7 mouse cellular contexts compared by ENCODE assay signal in the genomic region with DNA sequence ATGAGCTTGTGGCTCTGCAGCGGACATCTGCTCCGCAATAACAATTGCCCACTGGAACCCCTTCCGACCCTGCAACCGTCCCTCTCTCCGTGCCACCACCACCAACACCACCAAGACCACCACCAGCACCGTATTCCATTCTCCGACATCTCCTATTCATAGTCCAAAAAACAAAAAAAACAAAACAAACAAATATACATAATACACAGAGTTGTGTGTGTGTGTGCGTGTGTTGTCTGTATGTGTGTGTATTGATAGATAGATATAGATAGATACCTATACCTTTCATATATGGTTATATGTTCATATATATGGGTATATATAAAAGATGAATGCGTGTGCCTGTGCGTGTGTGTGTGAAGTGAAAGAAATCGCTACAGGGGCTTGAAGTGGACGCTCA. TPM values are rescaled to one million over a fixed set of nuclear protein-coding genes. Genes with fewer than 3 reads are reported as not detected.
DNase-seq lines count a peak whose midpoint lies in the region; ATAC-seq lines count a peak whose summit lies in the region.
"Not testable (repeated sequence)": the region's sequence is repeated elsewhere in the genome, so short reads cannot be mapped to it uniquely, and the experiment has no call there.

No protein-coding gene starts in this region.

- H3K9ac ChIP-seq in forebrain, embryonic 11.5 days (ENCODE audit: low read length); heart, embryonic 11.5 days (ENCODE audit: low read depth, low read length); hindbrain, embryonic 12.5 days; intestine, embryonic 16.5 days (ENCODE audit: low read depth, low read length); liver, embryonic 12.5 days; midbrain, embryonic 12.5 days (replicated peaks); neural tube, embryonic 15.5 days (replicated peaks): not testable (repeated sequence)

- WGBS in forebrain, embryonic 11.5 days, result 28% methylated on average over 12 of the region's 12 CpGs
- WGBS in heart, embryonic 11.5 days (ENCODE audit: insufficient replicate concordance), result 24% methylated on average over 12 of the region's 12 CpGs
- WGBS in hindbrain, embryonic 12.5 days, result 18% methylated on average over 12 of the region's 12 CpGs
- WGBS in intestine, embryonic 16.5 days, result 18% methylated on average over 11 of the region's 12 CpGs
- 22% methylated on average over 12 of the region's 12 CpGs for WGBS in liver, embryonic 12.5 days (ENCODE audit: insufficient replicate concordance)
- WGBS in midbrain, embryonic 12.5 days, result 23% methylated on average over 12 of the region's 12 CpGs
- 22% methylated on average over 12 of the region's 12 CpGs for WGBS in neural tube, embryonic 15.5 days

- not testable (repeated sequence) for H3K36me3 ChIP-seq in forebrain, embryonic 11.5 days (ENCODE audit: control insufficient read depth, insufficient read depth, low read length); heart, embryonic 11.5 days (ENCODE audit: control insufficient read depth, insufficient read depth, low read length); hindbrain, embryonic 12.5 days; intestine, embryonic 16.5 days (ENCODE audit: control insufficient read depth, insufficient read depth, low read length); liver, embryonic 12.5 days; midbrain, embryonic 12.5 days; neural tube, embryonic 15.5 days

- H3K4me2 ChIP-seq in forebrain, embryonic 11.5 days (ENCODE audit: low read depth, low read length, severe bottlenecking), result 0 out of 2 replicates have a peak overlapping the region, but pooled peaks have one; percentile 29
- peak overlapping the region; percentile 45 for H3K4me2 ChIP-seq in heart, embryonic 11.5 days
- peak overlapping the region; percentile 37 for H3K4me2 ChIP-seq in hindbrain, embryonic 12.5 days (replicated peaks)
- H3K4me2 ChIP-seq in intestine, embryonic 16.5 days (ENCODE audit: low read depth, low read length), result 0 out of 2 replicates have a peak overlapping the region, but pooled peaks have one; percentile 27
- H3K4me2 ChIP-seq in liver, embryonic 12.5 days, result peak overlapping the region; percentile 43
- H3K4me2 ChIP-seq in midbrain, embryonic 12.5 days (replicated peaks), result peak overlapping the region; percentile 28; the same call in 1 of the 2 replicates
- peak overlapping the region; percentile 49 for H3K4me2 ChIP-seq in neural tube, embryonic 15.5 days

- peaks cover 21% of the 10 kb centered on the region for H3K27me3 ChIP-seq in forebrain, embryonic 11.5 days (ENCODE audit: control insufficient read depth, insufficient read depth, low read length)
- peaks cover 18% of the 10 kb centered on the region for H3K27me3 ChIP-seq in heart, embryonic 11.5 days (ENCODE audit: control insufficient read depth, insufficient read depth, low read length)
- peaks cover 41% of the 10 kb centered on the region for H3K27me3 ChIP-seq in hindbrain, embryonic 12.5 days
- peaks cover 11% of the 10 kb centered on the region for H3K27me3 ChIP-seq in intestine, embryonic 16.5 days (replicated peaks; ENCODE audit: control insufficient read depth, insufficient read depth, low read length)
- H3K27me3 ChIP-seq in liver, embryonic 12.5 days (replicated peaks), result peaks cover 45% of the 10 kb centered on the region
- peaks cover 40% of the 10 kb centered on the region for H3K27me3 ChIP-seq in midbrain, embryonic 12.5 days
- H3K27me3 ChIP-seq in neural tube, embryonic 15.5 days (replicated peaks), result peaks cover 25% of the 10 kb centered on the region

- not testable (repeated sequence) for DNase-seq in forebrain, embryonic 11.5 days (ENCODE audit: low spot score)

- H3K4me3 ChIP-seq in forebrain, embryonic 11.5 days (ENCODE audit: low read depth, low read length); hindbrain, embryonic 12.5 days: not testable (repeated sequence)
- H3K4me3 ChIP-seq in heart, embryonic 11.5 days (ENCODE audit: low read depth, low read length), result peak overlapping the region; percentile 14; the same call in 1 of the 2 replicates
- 0 out of 2 replicates have a peak overlapping the region, but pooled peaks have one; percentile 9 for H3K4me3 ChIP-seq in intestine, embryonic 16.5 days (ENCODE audit: low read length)
- H3K4me3 ChIP-seq in liver, embryonic 12.5 days, result peak overlapping the region; percentile 2; the same call in 1 of the 2 replicates
- 0 out of 2 replicates have a peak overlapping the region, but pooled peaks have one; percentile 24 for H3K4me3 ChIP-seq in midbrain, embryonic 12.5 days
- H3K4me3 ChIP-seq in neural tube, embryonic 15.5 days (replicated peaks), result peak overlapping the region; percentile 19; the same call in 1 of the 2 replicates

- ATAC-seq in forebrain, embryonic 11.5 days (replicated peaks; ENCODE audit: low FRiP score); heart, embryonic 11.5 days (replicated peaks; ENCODE audit: insufficient number of reproducible peaks, low FRiP score, low TSS enrichment); hindbrain, embryonic 12.5 days (ENCODE audit: low FRiP score); intestine, embryonic 16.5 days; liver, embryonic 12.5 days; midbrain, embryonic 12.5 days (ENCODE audit: low FRiP score, low read depth); neural tube, embryonic 15.5 days (ENCODE audit: low FRiP score): not testable (repeated sequence)

- not testable (repeated sequence) for H3K27ac ChIP-seq in forebrain, embryonic 11.5 days (ENCODE audit: low read depth, low read length); heart, embryonic 11.5 days (ENCODE audit: low read depth, low read length); hindbrain, embryonic 12.5 days; intestine, embryonic 16.5 days (ENCODE audit: low read length); liver, embryonic 12.5 days; midbrain, embryonic 12.5 days (replicated peaks); neural tube, embryonic 15.5 days (replicated peaks)

- not testable (repeated sequence) for H3K4me1 ChIP-seq in forebrain, embryonic 11.5 days (replicated peaks; ENCODE audit: control insufficient read depth, insufficient read depth, low read length); heart, embryonic 11.5 days (ENCODE audit: control insufficient read depth, insufficient read depth, low read length); hindbrain, embryonic 12.5 days; intestine, embryonic 16.5 days (ENCODE audit: control insufficient read depth, insufficient read depth, low read length); liver, embryonic 12.5 days; midbrain, embryonic 12.5 days; neural tube, embryonic 15.5 days

- not testable (repeated sequence) for H3K9me3 ChIP-seq in forebrain, embryonic 11.5 days (ENCODE audit: control insufficient read depth, low read length); heart, embryonic 11.5 days (replicated peaks; ENCODE audit: control insufficient read depth, low read length); hindbrain, embryonic 12.5 days (replicated peaks); intestine, embryonic 16.5 days (ENCODE audit: control insufficient read depth, low read length); liver, embryonic 12.5 days (replicated peaks); midbrain, embryonic 12.5 days; neural tube, embryonic 15.5 days (replicated peaks)

RNA-seq across cellular contexts. Expression of gene Fcgr3, which starts 13.7 kb away (rescaled TPM):
- polyA plus RNA-seq in forebrain, embryonic 11.5 days (2014; fragmentation: Nextera tagmentation; extraction: Ambion mirVana), result 4.3 TPM in 2 replicates
- 3.8 and 4.4 TPM in 2 replicates for polyA plus RNA-seq in heart, embryonic 11.5 days (2014; fragmentation: Nextera tagmentation; extraction: Ambion mirVana)
- 7.2 and 9.1 TPM in 2 replicates for polyA plus RNA-seq in hindbrain, embryonic 12.5 days (2016; fragmentation: Nextera tagmentation; extraction: Ambion mirVana)
- 15.3 and 15.9 TPM in 2 replicates for polyA plus RNA-seq in intestine, embryonic 16.5 days (2015; fragmentation: Nextera tagmentation; extraction: Ambion mirVana)
- polyA plus RNA-seq in liver, embryonic 12.5 days (2016; fragmentation: Nextera tagmentation; extraction: Ambion mirVana), result 16.1 and 17.0 TPM in 2 replicates
- polyA plus RNA-seq in midbrain, embryonic 12.5 days (2016; fragmentation: Nextera tagmentation; extraction: Ambion mirVana), result 5.8 and 9.8 TPM in 2 replicates
- polyA plus RNA-seq in neural tube, embryonic 15.5 days (2015; fragmentation: Nextera tagmentation; extraction: Ambion mirVana), result 11.5 and 11.8 TPM in 2 replicates

RNA-seq across cellular contexts. Expression of gene Cfap126, which starts 35.3 kb away (rescaled TPM):
- 1.5 and 2.9 TPM in 2 replicates for polyA plus RNA-seq in forebrain, embryonic 11.5 days (2014; fragmentation: Nextera tagmentation; extraction: Ambion mirVana)
- 2.7 and 5.6 TPM in 2 replicates for polyA plus RNA-seq in heart, embryonic 11.5 days (2014; fragmentation: Nextera tagmentation; extraction: Ambion mirVana)
- 9.8 and 14.1 TPM in 2 replicates for polyA plus RNA-seq in hindbrain, embryonic 12.5 days (2016; fragmentation: Nextera tagmentation; extraction: Ambion mirVana)
- polyA plus RNA-seq in intestine, embryonic 16.5 days (2015; fragmentation: Nextera tagmentation; extraction: Ambion mirVana), result 1.6 and 2.1 TPM in 2 replicates
- 2.1 and 2.3 TPM in 2 replicates for polyA plus RNA-seq in liver, embryonic 12.5 days (2016; fragmentation: Nextera tagmentation; extraction: Ambion mirVana)
- polyA plus RNA-seq in midbrain, embryonic 12.5 days (2016; fragmentation: Nextera tagmentation; extraction: Ambion mirVana), result 1.7 and 3.6 TPM in 2 replicates
- 4.4 and 6.3 TPM in 2 replicates for polyA plus RNA-seq in neural tube, embryonic 15.5 days (2015; fragmentation: Nextera tagmentation; extraction: Ambion mirVana)

RNA-seq across cellular contexts. Expression of gene Fcgr4, which starts 59.7 kb away (rescaled TPM):
- 0.21 and 0.35 TPM in 2 replicates for polyA plus RNA-seq in forebrain, embryonic 11.5 days (2014; fragmentation: Nextera tagmentation; extraction: Ambion mirVana)
- 0.23 TPM in 1 of 2 replicates, not detected in the other for polyA plus RNA-seq in heart, embryonic 11.5 days (2014; fragmentation: Nextera tagmentation; extraction: Ambion mirVana)
- polyA plus RNA-seq in hindbrain, embryonic 12.5 days (2016; fragmentation: Nextera tagmentation; extraction: Ambion mirVana), result 0.25 and 0.45 TPM in 2 replicates
- 1.4 and 1.8 TPM in 2 replicates for polyA plus RNA-seq in intestine, embryonic 16.5 days (2015; fragmentation: Nextera tagmentation; extraction: Ambion mirVana)
- polyA plus RNA-seq in liver, embryonic 12.5 days (2016; fragmentation: Nextera tagmentation; extraction: Ambion mirVana), result 1.3 and 2.0 TPM in 2 replicates
- polyA plus RNA-seq in midbrain, embryonic 12.5 days (2016; fragmentation: Nextera tagmentation; extraction: Ambion mirVana), result 0.19 TPM in 1 of 2 replicates, not detected in the other
- 0.40 and 0.95 TPM in 2 replicates for polyA plus RNA-seq in neural tube, embryonic 15.5 days (2015; fragmentation: Nextera tagmentation; extraction: Ambion mirVana)
